Mouse (Mus musculus) CD4-positive naive resting alpha-beta T cell, adult 57 days (primary cell): ENCODE measurements around the gene Tmbim6. TPM values are rescaled to one million over a fixed set of nuclear protein-coding genes. Genes with fewer than 3 reads are reported as not detected.

ENCODE experiments used
- total RNA-seq: library from RNA; stranded (reverse); gene quantifications from one replicate; pipeline ENCODE4 v1.2.4, GENCODE M21; 2023

The Tmbim6 gene
- total RNA-seq = 425 TPM

GRCm38 (mm10) chr15:99392486-99393385 lies at the start of gene Tmbim6:
TSS of gene Tmbim6 (plus strand) at chr15:99392882.

GRCm38 (mm10) chr15:99370259-99370691 lies 22.4 kb upstream of the Tmbim6 start, which contains the start of gene Fmnl3:
TSS of gene Fmnl3 (minus strand) at chr15:99370482.

GRCm38 (mm10) chr15:99457606-99458401 lies 65.1 kb downstream of the Tmbim6 start, which contains the start of gene Nckap5l:
TSS of gene Nckap5l (minus strand) at chr15:99457748.

Other genes starting within 250 kb of the Tmbim6 start
- gene Kcnh3, start 168.0 kb upstream of the Tmbim6 start, total RNA-seq = 2.1 TPM
- gene Mcrs1, start 140.9 kb upstream of the Tmbim6 start, total RNA-seq = 109 TPM
- 22.4 TPM for gene Prpf40b, start 97.8 kb upstream of the Tmbim6 start, total RNA-seq
- 0.18 TPM for gene Fam186b, start 97.0 kb upstream of the Tmbim6 start, total RNA-seq
- 50.0 TPM for gene Fmnl3, start 22.4 kb upstream of the Tmbim6 start, total RNA-seq
- 45.3 TPM for gene Nckap5l, start 64.9 kb downstream of the Tmbim6 start, total RNA-seq
- gene Bcdin3d, start 81.8 kb downstream of the Tmbim6 start, total RNA-seq = 7.4 TPM
- gene Faim2, start 135.3 kb downstream of the Tmbim6 start, total RNA-seq = not detected
- not detected for gene Aqp2, start 186.2 kb downstream of the Tmbim6 start, total RNA-seq
- gene Aqp5, start 197.9 kb downstream of the Tmbim6 start, total RNA-seq = not detected
- gene Aqp6, start 208.5 kb downstream of the Tmbim6 start, total RNA-seq = not detected